Mouse (Mus musculus): ENCODE data around the gene Rbbp6. TPM values are rescaled to one million over a fixed set of nuclear protein-coding genes. Genes with fewer than 3 reads are reported as not detected.

The Rbbp6 gene
- 7.1 and 7.9 TPM in 2 replicates for polyA plus RNA-seq (2015; fragmentation: Nextera tagmentation; extraction: Ambion mirVana)

DNA sequence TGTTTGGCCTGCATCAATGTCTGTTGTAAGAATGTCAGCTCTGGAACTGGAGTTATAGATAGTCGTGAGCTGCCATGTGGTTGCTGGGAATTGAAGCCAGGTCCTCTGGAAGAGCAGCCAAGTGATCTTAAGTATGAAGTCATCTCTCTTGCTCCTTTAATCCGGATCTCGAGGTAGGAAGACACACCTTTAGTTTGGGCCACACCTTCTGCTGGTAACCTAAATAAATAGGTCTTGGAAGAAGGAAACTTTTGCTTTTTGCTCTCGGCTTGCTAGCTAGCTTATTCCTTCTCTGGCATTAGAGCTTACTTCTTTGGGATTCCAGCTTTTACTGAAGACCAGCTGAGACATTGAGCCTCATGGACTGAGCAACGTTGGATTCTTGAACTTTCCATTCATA is at the start of gene Rbbp6:
Gene Rbbp6, plus strand, starts transcription at position 301 of the 400 bp plus-strand sequence.
- Histone ChIP-seq H3K4me2 (ENCODE audit: low read depth, low read length) (no peak within 1 kb of the TSS), H3K4me1 (ENCODE audit: control insufficient read depth, low read depth, low read length) (peaks cover 5% of the 10 kb centered on the region; the same call in 1 of the 2 replicates), H3K4me3 (ENCODE audit: low read depth, low read length) (no peak within 1 kb of the TSS), H3K36me3 (ENCODE audit: control insufficient read depth, insufficient read depth) (no peaks in the 10 kb centered on the region), H3K9me3 (replicated peaks; ENCODE audit: control insufficient read depth, low read length) (no peaks in the 10 kb centered on the region), H3K27me3 (ENCODE audit: control insufficient read depth, insufficient read depth, low read depth, low read length) (no peaks in the 10 kb centered on the region), H3K27ac (ENCODE audit: low read length) (no peak within 1 kb of the TSS), H3K9ac (ENCODE audit: low read depth, low read length) (no peak within 1 kb of the TSS)
- ATAC-seq (ENCODE audit: low read depth), result no peak
- WGBS (ENCODE audit: insufficient replicate concordance), result 64% methylated on average over 5 of the region's 5 CpGs

DNA sequence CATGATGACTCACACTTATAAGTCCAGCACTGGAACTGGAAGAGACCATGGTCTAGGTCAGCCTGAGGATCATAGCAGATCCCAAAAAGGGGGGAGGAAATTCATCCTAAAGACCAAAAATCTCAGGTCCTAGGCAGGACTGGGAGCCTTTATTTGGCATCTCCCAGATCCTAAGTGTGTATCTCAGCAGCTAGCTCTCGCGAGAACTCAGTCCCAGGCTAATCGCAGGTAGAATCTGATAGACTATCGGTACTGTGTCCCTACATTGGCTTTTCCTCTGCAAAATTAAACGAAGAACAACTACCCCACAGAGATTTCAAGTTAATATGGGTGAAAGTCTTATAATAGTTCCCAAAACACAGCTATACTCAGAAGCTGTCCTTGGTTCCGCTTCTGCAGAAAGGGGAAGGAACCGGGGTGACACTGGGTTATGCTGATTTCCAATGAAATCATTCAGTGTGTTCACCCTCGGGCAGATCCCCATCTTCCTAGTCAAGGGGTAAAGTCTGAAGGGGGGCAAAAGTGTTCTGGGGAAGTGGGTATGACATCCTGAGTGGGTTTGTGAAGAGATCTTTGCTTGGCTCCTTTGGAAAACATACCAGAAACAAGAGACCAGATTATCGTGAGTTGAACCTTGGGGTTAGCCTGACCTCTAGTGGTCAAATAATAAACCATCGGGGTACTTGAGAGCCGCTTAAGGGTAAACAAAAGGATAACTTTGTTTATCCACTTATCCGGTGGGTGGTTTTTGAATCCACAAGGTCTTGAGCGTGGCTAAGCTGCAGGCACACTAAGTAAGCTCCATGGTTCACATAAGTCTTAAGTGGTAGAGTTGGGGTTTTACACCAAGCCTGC is 45.5 kb upstream of the Rbbp6 start:
- WGBS (ENCODE audit: insufficient replicate concordance), result 23% methylated on average over 13 of the region's 13 CpGs
- Histone ChIP-seq H3K4me3 (ENCODE audit: low read depth, low read length) (no peak overlapping the region), H3K27ac (ENCODE audit: low read length) (no peak overlapping the region), H3K4me1 (ENCODE audit: control insufficient read depth, low read depth, low read length) (no peaks in the 10 kb centered on the region), H3K36me3 (ENCODE audit: control insufficient read depth, insufficient read depth) (no peaks in the 10 kb centered on the region), H3K27me3 (ENCODE audit: control insufficient read depth, insufficient read depth, low read depth, low read length) (no peaks in the 10 kb centered on the region), H3K4me2 (ENCODE audit: low read depth, low read length) (no peak overlapping the region), H3K9ac (ENCODE audit: low read depth, low read length) (no peak overlapping the region), H3K9me3 (replicated peaks; ENCODE audit: control insufficient read depth, low read length) (no peaks in the 10 kb centered on the region)
- no peak for ATAC-seq (ENCODE audit: low read depth)

DNA sequence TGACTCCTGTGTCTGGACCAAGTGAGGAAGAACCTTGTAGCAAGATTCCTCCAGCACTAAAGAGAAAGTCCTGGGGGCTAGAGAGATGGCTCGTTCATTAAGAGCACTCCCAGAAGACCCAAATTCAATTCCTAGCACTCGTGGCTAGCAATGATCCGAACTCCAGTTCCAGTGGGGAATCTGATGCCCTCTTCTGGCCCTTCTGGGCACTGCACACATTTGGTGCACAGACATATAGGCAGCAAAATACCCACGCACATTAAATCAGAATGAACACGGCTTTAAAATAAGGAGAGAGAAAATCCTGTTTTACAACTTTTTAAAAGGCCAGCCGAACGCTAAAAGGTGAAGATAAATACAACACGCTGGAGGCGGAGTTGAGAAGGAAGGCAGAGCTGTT is 43.9 kb upstream of the Rbbp6 start:
- no peak overlapping the region for H3K4me2 ChIP-seq (ENCODE audit: low read depth, low read length)
- ATAC-seq (ENCODE audit: low read depth), result no peak
- H3K27me3 ChIP-seq (ENCODE audit: control insufficient read depth, insufficient read depth, low read depth, low read length), result no peaks in the 10 kb centered on the region
- WGBS (ENCODE audit: insufficient replicate concordance), result 61% methylated on average over 9 of the region's 9 CpGs
- no peaks in the 10 kb centered on the region for H3K4me1 ChIP-seq (ENCODE audit: control insufficient read depth, low read depth, low read length)
- H3K27ac ChIP-seq (ENCODE audit: low read length), result no peak overlapping the region
- no peaks in the 10 kb centered on the region for H3K36me3 ChIP-seq (ENCODE audit: control insufficient read depth, insufficient read depth)
- H3K4me3 ChIP-seq (ENCODE audit: low read depth, low read length), result no peak overlapping the region
- H3K9ac ChIP-seq (ENCODE audit: low read depth, low read length), result no peak overlapping the region
- H3K9me3 ChIP-seq (replicated peaks; ENCODE audit: control insufficient read depth, low read length), result no peaks in the 10 kb centered on the region

DNA sequence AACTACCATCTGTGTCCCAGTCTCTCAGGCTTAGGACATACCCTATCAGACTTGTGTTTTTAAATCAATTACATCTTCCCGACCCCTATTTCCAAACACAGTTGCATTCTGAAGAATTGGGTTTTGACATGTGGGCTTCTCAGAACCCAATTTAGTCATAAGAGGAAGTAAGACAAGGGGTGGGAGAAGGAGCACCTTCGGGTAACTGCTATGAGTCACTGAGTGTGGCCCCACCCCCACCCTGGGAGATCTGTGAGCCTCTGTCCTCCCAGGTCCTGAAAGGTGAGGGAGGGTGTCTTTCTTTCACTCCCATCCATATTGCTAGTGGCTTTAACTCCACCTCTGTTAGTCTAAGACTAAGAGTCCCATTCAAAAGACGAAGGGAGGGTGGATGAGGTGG is 41.2 kb upstream of the Rbbp6 start:
- Histone ChIP-seq H3K4me1 (ENCODE audit: control insufficient read depth, low read depth, low read length) (no peaks in the 10 kb centered on the region), H3K36me3 (ENCODE audit: control insufficient read depth, insufficient read depth) (no peaks in the 10 kb centered on the region), H3K4me2 (ENCODE audit: low read depth, low read length) (no peak overlapping the region), H3K27ac (ENCODE audit: low read length) (no peak overlapping the region), H3K9ac (ENCODE audit: low read depth, low read length) (no peak overlapping the region), H3K27me3 (ENCODE audit: control insufficient read depth, insufficient read depth, low read depth, low read length) (no peaks in the 10 kb centered on the region), H3K4me3 (ENCODE audit: low read depth, low read length) (no peak overlapping the region), H3K9me3 (replicated peaks; ENCODE audit: control insufficient read depth, low read length) (no peaks in the 10 kb centered on the region)
- ATAC-seq (ENCODE audit: low read depth), result no peak
- WGBS (ENCODE audit: insufficient replicate concordance), result 32% methylated on average over 3 of the region's 3 CpGs

DNA sequence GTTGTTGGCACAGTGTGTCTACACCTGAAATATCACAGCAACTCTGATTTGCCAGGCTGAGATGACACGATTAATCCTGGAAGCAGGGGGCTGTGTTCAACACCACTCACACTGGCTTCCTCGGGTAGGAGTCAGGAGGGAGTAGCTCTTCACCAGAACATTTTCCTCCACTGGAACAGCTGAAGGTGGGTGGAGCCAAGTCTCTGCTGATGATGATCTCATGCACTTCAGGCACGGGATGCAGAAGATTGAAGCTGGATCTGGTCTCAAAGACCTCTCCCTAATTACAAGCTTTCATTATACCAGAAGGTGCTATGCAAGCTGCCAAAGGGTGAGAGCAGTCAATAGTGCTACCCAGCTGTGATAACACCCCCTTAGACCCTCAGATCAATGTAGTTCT is 35.0 kb upstream of the Rbbp6 start:
- H3K4me2 ChIP-seq (ENCODE audit: low read depth, low read length), result no peak overlapping the region
- 33% methylated on average over 3 of the region's 3 CpGs for WGBS (ENCODE audit: insufficient replicate concordance)
- H3K4me3 ChIP-seq (ENCODE audit: low read depth, low read length), result no peak overlapping the region
- H3K27me3 ChIP-seq (ENCODE audit: control insufficient read depth, insufficient read depth, low read depth, low read length), result no peaks in the 10 kb centered on the region
- no peak overlapping the region for H3K27ac ChIP-seq (ENCODE audit: low read length)
- no peaks in the 10 kb centered on the region for H3K9me3 ChIP-seq (replicated peaks; ENCODE audit: control insufficient read depth, low read length)
- no peak for ATAC-seq (ENCODE audit: low read depth)
- H3K36me3 ChIP-seq (ENCODE audit: control insufficient read depth, insufficient read depth), result no peaks in the 10 kb centered on the region
- no peak overlapping the region for H3K9ac ChIP-seq (ENCODE audit: low read depth, low read length)
- no peaks in the 10 kb centered on the region for H3K4me1 ChIP-seq (ENCODE audit: control insufficient read depth, low read depth, low read length)

DNA sequence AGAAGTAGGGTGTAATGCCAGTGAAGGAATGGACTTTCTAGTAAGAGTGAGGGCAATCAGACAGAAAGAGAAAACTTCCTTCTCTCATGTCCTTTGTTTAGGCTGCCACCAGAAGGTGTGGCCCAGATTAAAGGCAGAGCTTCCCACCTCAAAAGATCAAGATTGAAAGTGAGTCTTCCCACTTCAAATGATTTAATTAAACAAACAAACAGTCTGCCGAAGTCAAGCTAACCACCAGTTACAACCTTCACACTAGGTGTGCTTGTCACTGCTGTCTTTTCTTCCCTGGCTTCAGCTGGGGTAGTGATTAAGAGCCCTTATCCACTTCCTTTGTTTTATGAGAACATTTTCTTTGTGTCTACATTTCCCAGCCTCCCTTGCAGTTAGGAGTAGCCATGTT is 33.3 kb upstream of the Rbbp6 start:
- Histone ChIP-seq H3K27me3 (ENCODE audit: control insufficient read depth, insufficient read depth, low read depth, low read length) (no peaks in the 10 kb centered on the region), H3K4me3 (ENCODE audit: low read depth, low read length) (no peak overlapping the region), H3K27ac (ENCODE audit: low read length) (no peak overlapping the region), H3K9me3 (replicated peaks; ENCODE audit: control insufficient read depth, low read length) (no peaks in the 10 kb centered on the region), H3K4me2 (ENCODE audit: low read depth, low read length) (no peak overlapping the region), H3K36me3 (ENCODE audit: control insufficient read depth, insufficient read depth) (no peaks in the 10 kb centered on the region), H3K9ac (ENCODE audit: low read depth, low read length) (no peak overlapping the region), H3K4me1 (ENCODE audit: control insufficient read depth, low read depth, low read length) (no peaks in the 10 kb centered on the region)
- 46% methylated on average over 1 of the region's 1 CpGs for WGBS (ENCODE audit: insufficient replicate concordance)
- no peak for ATAC-seq (ENCODE audit: low read depth)

DNA sequence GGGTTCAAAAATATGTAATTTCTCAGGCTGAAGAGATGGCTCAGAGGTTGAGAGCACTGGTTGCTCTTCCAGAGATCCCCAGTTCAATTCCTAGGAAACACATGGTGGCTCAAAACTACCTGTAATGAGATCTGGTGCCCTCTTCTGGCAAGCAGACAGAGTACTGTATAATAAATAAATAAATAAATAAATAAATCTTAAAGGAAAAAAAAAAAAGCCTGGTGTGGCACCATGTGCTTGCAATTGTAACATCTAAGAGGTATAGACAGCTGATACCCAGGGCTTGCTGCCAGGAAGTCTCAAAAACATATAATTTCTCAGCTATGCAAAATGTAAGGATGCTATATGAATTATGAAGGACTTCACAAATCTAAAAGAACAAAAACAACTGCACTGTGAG is 28.9 kb upstream of the Rbbp6 start:
- Histone ChIP-seq H3K4me1 (ENCODE audit: control insufficient read depth, low read depth, low read length) (no peaks in the 10 kb centered on the region; the same call in 1 of the 2 replicates), H3K27me3 (ENCODE audit: control insufficient read depth, insufficient read depth, low read depth, low read length) (no peaks in the 10 kb centered on the region), H3K9ac (ENCODE audit: low read depth, low read length) (no peak overlapping the region), H3K27ac (ENCODE audit: low read length) (no peak overlapping the region), H3K4me3 (ENCODE audit: low read depth, low read length) (no peak overlapping the region), H3K9me3 (replicated peaks; ENCODE audit: control insufficient read depth, low read length) (no peaks in the 10 kb centered on the region), H3K4me2 (ENCODE audit: low read depth, low read length) (no peak overlapping the region), H3K36me3 (ENCODE audit: control insufficient read depth, insufficient read depth) (no peaks in the 10 kb centered on the region)
- ATAC-seq (ENCODE audit: low read depth), result no peak

DNA sequence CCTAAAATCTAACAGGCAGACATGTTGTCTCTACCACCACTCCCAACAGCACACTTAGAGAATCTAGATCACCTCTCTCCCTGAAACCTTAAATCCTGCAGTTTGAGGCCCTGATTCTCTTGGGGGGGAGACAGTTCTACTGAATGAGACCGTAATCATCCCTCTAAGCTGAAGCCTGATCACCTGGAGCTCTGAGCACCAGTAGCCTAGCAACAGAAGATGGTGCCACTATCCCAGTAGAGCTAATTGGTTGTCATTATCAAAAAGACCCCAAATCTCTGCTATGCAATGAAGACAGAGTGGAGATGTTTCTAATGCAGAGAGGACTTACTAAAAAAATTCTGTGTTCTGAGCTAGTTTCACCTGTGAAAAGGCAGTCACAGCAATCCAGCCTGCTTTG is 27.3 kb upstream of the Rbbp6 start:
- no peaks in the 10 kb centered on the region for H3K27me3 ChIP-seq (ENCODE audit: control insufficient read depth, insufficient read depth, low read depth, low read length)
- no peaks in the 10 kb centered on the region for H3K9me3 ChIP-seq (replicated peaks; ENCODE audit: control insufficient read depth, low read length)
- no peak overlapping the region for H3K9ac ChIP-seq (ENCODE audit: low read depth, low read length)
- no peak overlapping the region for H3K27ac ChIP-seq (ENCODE audit: low read length)
- no peaks in the 10 kb centered on the region; the same call in 1 of the 2 replicates for H3K4me1 ChIP-seq (ENCODE audit: control insufficient read depth, low read depth, low read length)
- ATAC-seq (ENCODE audit: low read depth), result no peak
- no peak overlapping the region for H3K4me2 ChIP-seq (ENCODE audit: low read depth, low read length)
- H3K4me3 ChIP-seq (ENCODE audit: low read depth, low read length), result no peak overlapping the region
- WGBS (ENCODE audit: insufficient replicate concordance), result 71% methylated on average over 1 of the region's 1 CpGs
- no peaks in the 10 kb centered on the region for H3K36me3 ChIP-seq (ENCODE audit: control insufficient read depth, insufficient read depth)

DNA sequence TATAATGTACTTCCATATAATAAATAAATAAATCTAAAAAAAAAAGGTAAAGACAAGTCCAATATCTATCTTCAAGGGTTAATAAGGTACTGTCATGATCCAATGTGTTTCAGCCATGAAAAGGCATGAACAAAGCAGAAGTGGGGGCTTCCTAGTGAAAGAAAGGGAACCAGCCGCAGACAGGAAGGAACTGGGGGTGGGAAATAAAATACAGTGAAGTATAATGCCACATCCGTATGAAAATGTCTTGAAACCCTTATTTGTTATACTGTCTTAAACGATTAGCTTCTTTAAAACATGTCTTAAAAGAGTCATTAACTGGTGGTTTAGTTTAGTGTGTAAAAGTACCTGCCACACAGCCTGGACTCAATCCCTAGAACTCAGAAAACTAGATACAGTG is 26.3 kb upstream of the Rbbp6 start:
- no peaks in the 10 kb centered on the region for H3K9me3 ChIP-seq (replicated peaks; ENCODE audit: control insufficient read depth, low read length)
- H3K36me3 ChIP-seq (ENCODE audit: control insufficient read depth, insufficient read depth), result no peaks in the 10 kb centered on the region
- no peaks in the 10 kb centered on the region for H3K27me3 ChIP-seq (ENCODE audit: control insufficient read depth, insufficient read depth, low read depth, low read length)
- 27% methylated on average over 3 of the region's 3 CpGs for WGBS (ENCODE audit: insufficient replicate concordance)
- ATAC-seq (ENCODE audit: low read depth), result no peak
- H3K27ac ChIP-seq (ENCODE audit: low read length), result no peak overlapping the region
- H3K9ac ChIP-seq (ENCODE audit: low read depth, low read length), result no peak overlapping the region
- no peaks in the 10 kb centered on the region; the same call in 1 of the 2 replicates for H3K4me1 ChIP-seq (ENCODE audit: control insufficient read depth, low read depth, low read length)
- no peak overlapping the region for H3K4me3 ChIP-seq (ENCODE audit: low read depth, low read length)
- no peak overlapping the region for H3K4me2 ChIP-seq (ENCODE audit: low read depth, low read length)
